Mouse (Mus musculus) mouse embryonic stem cell (cell line): ENCODE data around the gene Adam19.

ENCODE experiments used
- in situ Hi-C, 2 experiments: fragments of 300-500 bp; cut with MboI; formaldehyde crosslinking; loops; 1 replicate in 1 of 2; 3 replicates in 1 of 2; pipeline ENCODE4 v1.14.3; 2019 to 2020; ENCODE audit warnings: low sequenced_read_pairs in 2 of 2, low pct_unique_long_range_greater_than_20kb in 1 of 2, mixed read lengths in 1 of 2; ENCODE audit not compliant: unreplicated experiment in 1 of 2

Adam19 gene

DNA sequence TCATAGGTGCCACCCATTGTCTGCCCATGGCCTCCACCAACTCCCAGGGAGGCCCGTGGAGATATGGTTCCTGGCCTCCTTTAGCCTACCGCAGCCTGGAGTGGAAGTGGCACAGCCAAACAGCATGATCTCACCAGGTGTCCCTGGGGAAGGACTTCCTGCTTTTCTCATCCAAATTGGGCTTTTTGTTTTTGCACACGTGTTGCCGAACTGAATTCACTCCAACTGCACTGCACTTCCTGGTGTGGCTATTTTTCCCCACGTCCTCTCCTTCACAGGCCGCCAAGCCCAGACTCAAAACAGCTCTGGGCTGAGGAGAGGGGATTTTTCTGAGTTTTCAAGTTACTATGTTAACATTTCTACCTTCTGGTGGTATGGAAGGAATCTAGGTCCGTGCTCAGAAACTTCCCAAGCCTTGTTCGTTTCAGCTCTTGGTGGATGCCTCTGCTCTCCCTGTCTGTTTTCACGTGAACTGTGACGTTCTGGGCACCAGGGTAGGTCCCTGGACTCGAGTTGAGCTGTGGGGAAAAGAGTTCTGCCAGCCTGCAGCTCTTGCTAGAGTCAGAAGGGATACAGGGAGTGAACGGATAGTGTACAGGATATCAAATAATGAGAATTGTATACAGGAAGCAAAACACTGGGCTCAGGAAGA lies 13.1 kb downstream of the Adam19 start:
- in situ Hi-C loops, result no loop called here

DNA sequence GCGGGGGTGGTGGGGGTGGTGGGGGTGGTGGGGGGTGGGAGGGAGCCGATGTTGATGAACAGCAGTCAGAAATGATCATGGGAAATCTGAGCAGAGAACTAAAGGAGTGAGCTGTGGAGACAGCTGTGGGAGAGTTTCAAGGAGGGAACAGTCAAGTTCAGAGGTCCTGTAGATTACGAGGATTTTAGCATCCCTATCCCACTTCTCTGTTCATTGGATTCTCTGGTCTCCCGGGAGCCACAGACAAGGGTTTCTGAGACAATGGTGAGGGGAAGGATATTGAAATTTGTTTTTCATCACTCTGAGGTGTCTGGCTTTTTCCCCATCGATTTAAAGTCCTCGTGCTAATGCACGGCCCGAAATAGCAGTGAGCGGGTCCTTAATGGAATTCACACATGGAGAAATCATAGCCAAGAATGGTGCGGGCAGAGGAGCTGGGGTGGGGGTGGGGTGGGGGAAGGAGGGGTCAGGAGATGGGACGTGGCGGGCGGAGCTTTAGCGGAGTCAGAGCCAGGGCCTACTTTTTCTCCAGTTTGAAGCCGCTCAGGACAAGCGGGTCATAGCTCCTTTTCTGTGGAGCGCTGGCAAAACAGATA lies 13.7 kb downstream of the Adam19 start:
- in situ Hi-C loops, result no loop called here

DNA sequence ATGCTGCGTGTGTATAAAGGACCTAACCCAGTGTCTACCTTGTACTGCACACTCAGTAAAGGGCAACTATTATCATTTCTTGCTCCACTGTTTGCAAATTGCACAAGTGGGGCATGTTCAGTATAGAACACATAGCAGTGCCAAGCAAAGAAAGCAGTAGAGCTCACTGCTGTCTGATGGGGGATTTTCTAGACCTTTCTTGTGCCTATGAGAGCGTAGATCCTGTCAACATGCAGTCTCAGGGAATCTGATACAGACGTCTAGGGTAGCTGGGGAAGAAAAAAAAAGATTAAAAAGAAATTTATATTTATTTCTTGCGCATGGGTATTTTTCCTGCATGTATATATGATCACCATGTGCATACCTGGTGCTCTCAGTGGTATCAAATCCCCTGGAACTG lies 14.4 kb downstream of the Adam19 start:
- in situ Hi-C loops, result no loop called here

DNA sequence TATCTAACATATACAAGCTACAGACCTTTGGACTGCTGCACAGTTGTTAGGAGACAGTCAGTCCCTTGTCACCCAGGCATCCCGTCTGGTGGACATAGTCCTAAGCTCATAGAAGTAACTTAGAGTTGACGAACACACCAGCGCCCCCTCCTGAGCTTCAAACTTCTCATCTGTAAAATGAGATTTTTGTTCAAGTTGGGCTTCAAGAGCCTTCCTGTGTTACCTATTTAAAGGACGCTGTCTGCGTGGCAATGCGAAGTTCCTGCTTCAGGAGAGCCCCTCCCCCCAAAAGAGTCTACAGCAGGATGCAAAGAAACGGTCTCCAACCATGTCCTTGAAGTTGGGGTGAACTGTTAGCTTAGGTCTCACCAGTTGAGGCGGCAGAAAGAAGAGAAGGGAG lies 15.0 kb downstream of the Adam19 start:
- in situ Hi-C loops, result no loop called here

DNA sequence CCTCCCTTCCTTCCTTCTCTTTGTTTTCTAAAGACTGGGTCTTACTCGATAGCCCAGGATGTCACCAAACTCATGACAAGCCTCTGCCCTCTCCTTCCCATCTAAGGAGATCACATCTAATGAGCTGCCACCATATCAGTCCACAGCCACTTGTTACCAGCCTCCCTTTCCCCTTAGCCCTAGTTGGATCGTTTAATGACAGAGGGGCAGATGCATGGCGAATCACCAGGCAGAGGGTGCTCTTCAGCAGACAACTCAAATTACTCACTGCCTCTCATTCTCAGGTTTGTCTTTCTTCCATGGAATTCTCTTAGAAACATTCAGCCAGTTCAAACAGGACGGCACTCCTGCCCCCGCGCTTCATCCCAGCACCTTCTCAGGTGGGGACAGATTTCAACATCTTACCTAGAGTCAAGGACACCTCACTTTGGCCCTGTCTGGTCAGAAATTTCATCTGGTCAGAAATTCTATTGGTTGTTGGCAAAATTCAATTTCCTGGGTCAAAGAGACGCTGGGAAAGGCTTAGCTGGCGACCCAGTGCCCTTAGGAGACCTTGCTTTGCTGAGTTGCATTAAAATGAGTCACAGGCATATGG lies 16.8 kb downstream of the Adam19 start:
- in situ Hi-C loops, result no loop called here

DNA sequence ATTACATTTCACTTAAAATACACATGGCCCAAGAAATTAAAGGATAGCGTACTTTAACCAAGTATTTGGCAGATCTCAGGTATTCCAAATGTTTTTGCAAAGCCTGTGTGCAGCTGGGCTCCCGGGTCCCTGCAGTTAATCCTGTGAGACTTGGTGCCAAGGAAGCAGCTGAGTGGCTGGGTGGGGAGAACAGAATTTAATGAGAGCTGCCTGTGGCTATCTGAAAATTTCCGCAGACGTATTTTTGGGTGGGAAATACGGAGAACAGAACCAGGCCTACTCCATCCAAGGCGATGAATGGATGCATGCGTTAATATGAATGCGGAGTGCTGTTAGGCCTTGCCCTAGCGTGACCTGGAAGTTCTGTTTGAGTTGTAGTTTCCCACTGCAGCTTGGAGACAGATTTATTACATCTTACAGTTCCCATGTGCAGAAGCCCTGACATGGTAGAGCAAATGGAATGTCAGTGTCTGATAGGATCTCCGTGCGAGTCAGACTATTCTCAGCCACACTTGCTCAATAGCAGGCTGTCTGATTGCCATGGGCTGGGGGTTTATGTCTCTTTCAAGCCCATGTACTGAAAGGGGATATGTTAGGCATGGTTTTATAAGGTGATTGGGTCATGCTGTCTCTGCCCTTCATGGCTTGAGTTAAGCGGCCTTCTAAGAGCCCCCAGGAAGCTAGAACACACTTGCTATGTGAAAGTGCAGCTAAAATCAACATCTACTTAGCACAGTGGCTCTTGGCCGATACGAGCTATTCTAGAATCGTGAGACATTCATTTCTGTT lies 17.5 kb downstream of the Adam19 start:
- in situ Hi-C loops, result no loop called here

DNA sequence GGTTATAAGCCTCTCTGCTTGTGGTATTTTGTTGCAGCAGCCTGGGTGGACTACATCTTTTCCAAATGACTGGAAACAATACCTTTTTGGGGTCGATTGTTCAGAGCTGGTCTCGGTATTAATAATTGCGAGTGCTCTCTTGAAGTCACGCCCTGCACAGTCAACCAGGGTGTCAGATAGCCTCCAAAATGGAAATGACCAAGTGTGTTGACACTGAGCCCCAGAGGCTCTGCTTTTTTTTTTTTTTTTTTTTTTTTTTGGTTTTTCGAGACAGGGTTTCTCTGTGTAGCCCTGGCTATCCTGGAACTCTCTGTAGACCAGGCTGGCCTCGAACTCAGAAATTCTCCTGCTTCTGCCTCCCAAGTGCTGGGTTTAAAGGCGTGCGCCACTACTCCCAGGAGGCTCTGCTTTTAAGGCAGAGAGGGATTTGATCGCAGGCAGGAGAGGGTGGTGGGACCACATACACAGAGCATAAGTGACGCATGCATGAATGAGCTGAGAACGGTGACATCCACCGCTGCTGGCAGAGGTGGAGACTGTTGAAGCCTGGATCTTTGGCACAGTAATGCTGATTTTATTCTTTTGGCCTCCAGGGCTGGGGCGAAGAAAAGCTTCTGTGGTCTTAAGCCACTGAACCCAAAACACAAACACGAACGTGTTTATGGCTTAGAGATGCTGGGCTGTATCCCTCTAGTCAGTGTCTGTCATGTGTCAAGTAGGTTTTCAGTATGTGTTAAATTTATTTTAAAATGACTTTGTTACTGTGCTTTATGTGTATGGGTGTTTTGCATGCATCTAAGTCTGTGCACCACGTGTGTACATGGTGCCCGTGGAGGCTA lies 18.3 kb downstream of the Adam19 start:
- in situ Hi-C loops, result no loop called here

DNA sequence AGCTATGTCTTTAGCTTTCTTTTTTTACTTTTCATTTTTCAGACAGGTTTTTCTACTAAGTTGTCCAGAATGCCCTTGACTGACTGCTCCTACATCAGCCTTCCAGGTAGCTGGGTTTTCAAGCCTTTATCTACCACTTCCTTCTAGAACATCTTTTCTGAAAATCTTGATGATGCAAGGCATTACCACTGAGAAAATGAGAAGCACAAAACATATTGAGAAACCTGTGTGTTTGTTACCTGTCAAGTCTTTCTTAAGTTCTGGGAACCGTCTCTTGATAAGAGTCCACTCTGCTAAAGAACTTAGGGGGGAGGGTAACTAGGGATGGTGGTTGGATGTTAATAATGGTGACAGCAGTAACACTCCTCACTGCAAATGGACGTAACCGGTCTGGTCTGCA lies 19.7 kb downstream of the Adam19 start:
- in situ Hi-C loops, result no loop called here

DNA sequence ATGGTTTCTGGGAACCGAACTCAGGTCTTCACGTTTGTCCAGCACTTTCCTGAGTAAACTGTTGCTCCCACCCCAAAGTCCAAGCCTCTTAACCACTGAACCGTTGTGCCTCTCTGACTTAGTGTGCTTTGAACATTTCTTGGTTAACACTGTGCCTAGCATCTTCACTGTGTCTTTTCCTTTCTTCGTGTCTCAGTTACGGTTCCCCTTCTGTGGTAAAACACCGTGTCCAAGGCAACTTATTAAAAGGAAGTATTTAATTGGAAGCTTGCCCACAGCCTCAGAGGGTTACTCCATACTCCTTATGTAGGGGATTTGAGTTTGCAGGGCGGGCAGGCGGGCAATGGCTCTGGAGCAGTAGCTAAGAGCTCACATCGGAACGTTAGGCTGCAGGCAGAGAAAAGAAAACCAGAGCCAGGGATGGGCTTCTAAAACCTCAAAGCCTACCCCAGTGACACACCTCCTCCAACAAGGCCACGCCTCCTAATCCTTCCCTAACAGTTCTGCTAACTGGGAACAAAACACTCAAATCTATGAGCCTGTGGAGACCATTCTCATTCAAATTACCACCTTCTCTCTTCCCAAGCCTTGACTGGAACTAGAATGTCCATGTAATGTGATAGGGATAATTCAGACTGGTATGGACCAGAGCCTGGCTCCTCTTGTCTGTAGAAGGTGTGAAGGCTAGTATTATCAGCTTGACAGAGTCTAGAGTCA lies 20.8 kb downstream of the Adam19 start:
- in situ Hi-C loops, result no loop called here

DNA sequence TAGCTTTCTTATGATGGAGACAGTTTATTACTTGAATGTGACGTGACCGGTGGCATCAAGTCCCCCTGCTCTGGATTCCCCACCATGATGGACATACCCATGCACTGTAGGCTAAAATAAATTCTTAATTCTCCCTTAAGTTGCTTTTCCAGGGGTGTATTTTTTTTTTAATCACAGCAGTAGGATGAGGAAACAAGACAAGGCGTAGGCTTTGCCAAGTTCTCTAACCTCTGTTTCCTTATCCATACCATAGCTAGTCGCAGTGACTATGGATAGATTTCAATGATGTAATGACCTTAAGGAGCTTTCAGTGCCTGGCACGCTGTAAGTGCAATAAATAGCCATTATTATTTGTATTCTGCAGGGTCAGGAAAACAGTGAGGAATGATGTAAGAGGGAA lies 21.5 kb downstream of the Adam19 start:
- in situ Hi-C loops, result no loop called here

DNA sequence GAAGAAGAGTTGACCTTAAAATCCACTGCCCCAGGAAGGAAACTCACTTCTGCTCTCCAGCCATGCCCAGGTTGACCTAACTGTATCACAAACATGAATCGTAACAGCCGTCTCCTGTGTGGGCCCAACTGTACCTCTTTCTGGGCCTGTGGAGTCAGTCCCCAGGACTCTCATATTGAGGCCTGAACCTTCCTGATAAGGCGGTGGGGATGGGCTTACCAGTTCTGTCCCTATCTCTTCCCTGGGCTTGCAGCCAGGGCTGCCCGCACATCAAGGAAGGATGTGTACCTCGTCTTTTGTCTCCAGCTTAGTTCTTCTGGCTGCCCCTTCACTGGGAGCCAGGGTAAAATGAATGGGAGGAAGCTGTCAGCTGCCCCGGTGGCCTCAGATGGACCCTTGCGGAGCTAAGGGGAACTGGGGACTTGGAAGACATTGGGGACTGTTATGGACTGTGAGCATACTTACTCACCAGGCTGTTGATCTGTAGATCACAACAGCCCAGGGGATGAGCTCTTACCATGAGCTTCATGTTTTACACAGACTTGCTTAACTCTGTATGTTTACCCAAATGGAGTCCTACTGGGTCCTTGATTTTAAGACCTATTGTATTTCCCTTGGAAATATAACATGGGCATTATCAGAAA lies 22.1 kb downstream of the Adam19 start:
- in situ Hi-C loops, result no loop called here

DNA sequence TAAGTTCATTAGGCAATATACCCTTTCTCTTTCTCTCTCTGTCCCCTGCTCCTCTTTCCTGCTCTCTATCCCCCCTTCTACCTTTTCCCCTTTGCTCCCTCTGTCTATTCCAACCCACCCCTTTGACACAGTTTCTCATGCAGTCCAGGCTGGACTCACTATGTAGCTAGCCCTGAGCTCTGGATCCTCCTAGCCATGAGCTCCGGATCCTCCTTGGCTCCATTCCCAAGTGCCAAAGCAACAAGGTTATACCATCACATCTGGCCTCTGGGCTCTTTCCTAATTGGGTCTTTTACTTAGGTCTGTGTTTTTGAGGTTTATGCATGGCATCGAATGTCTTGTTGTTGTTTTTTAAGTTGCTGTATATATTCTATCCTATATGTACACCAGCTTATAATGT lies 25.3 kb downstream of the Adam19 start:
- in situ Hi-C loops, result no loop called here

DNA sequence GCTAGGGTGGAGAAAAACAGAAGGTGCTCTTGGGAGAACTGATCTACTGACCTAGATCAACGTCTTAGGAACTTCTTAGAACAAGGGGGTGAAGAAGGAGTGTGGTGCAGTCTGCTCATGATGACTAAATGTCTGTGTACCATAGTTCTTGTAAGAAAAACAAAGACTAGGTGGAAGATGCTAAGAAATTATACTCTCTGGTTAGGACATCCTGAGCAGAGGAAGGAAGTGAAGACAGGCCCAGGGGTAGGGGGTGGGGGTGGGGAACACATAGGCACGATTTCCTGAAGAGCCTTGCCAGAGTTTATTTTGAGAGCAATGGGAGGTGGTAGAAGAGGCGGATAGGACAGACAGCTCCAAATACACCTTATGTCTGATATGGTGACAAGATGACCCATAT lies 27.6 kb downstream of the Adam19 start:
- in situ Hi-C loops, result no loop called here

DNA sequence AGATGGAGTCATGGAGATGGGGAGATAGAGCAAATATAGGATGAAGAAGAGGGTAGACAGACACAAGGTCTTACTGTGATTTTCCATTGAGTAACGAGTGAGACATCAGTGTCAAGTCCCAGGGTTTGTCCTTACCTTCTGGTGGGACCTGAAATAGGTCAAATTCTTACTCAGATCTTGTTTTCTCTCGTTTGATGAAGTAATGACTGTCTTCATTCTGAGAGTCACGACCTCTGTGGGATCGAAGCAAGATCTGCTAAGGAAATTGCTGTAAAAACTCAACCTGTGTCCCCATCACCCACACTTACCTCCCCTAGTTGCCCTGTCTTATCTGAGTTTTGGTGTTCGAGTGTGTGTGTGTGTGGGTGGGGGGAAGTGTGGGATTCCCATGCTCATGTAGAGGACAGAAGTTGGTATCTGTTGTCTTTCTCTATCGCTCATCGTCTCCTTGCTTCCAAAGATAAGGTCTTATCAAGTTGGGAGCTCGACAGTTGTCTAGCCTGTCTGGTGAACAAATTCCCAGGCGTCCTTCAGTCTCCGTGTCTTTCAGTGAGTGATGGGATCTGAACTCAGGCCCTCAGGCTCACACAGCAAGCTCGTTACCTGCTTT lies 28.1 kb downstream of the Adam19 start:
- in situ Hi-C loops, result no loop called here

DNA sequence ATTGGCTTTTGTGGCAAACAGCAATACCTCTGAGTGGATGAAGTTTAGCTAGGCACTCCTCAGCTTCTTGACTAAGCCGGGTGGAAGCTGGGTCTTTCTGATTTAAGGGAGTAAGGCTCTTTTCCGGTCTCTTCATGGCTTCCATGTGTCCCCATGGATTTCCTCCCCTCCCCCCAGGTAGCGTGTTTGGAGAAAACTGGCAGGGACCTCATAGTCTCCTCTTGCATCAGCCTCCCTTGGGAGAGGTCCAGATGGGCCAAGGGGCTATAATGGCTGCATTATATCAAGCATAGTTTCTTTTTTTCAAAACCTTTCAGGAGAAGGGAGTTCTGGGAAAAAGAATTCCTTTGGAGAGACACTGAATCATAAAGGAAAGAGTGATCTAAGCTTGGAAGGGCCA lies 28.8 kb downstream of the Adam19 start:
- in situ Hi-C loops, result no loop called here

DNA sequence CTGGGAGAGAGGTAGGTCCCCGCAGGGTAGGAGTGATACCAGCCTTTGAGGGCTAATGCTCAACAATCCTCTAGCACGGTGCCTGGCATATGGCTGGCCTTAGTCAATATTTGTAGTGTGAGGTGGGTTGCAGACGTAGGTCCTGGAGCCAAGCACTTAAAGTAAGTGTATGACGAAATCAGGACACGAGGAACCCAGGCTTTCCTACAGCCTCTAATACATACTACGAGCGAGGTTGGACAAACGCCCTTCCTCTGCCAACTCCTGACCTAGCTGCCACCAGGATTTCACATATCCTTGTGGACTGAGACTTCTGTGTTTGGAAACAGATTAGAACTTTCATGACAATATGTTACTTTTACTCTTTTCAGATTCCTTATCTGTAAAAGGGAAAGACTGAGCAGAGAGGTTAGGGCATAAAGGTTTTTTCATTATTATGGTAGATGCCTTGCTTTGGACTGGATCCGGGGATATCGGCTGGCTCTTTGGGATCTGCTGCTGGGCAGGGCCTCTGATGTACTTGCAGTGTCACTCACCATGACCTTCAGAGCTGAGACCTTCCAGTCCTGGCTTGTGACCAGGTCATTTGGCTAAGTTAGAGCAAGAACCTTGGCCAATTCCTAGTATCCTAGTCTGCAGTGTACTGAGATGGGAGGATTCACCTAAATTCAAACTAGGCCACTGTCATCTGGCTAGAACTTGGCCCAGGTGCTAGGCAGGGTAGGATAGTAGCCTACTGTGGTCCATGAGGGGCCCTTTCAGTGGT lies 29.8 kb downstream of the Adam19 start:
- in situ Hi-C loops, result no loop called here

DNA sequence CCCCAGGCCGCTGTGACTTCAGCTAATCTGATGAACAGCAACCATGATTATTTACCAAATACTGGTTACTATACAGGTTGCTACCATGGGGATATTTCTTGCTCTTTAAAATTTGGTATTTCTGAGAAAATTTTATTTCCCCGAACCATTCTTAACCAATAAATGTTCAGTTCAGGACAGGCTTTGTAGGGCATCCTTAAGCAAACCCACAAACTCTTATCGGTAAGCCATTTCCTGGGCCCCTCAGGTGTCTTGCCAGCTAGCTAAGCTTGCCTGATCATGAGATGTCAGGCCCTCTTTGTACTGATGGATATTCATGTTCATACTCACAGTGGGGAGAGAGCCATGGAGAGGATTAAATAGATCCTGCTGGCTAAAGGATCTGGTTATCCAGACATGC lies 30.7 kb downstream of the Adam19 start:
- in situ Hi-C loops, result no loop called here
